Mouse (Mus musculus): Measurements from ENCODE around the gene Cwc22.

GRCm38 (mm10) chr2:77961256-77961655 lies 15.1 kb upstream of the Cwc22 start:
- TF ChIP-seq CTCF (IDR thresholded peaks at IDR 0.05; ENCODE audit: low read depth) (no peak), EP300 (IDR thresholded peaks at IDR 0.05; ENCODE audit: low read depth) (no peak)

Data from heart, postnatal 0 days (tissue).